Mouse (Mus musculus) cerebellum, adult 2 months (tissue): ENCODE data around the gene Ryr2. TPM values are rescaled to one million over a fixed set of nuclear protein-coding genes. Genes with fewer than 3 reads are reported as not detected.

Source experiments
- DNase-seq, 2 experiments: peaks; one replicate each; pipeline ENCODE4 v3.0.0; 2021
- H3K27ac ChIP-seq: fragments of 200-500 bp; 2 replicates; pipeline ENCODE4 v1.5.1; 2012; ENCODE audit warnings: low read length, control low read depth, inconsistent platforms; ENCODE audit not compliant: insufficient read depth
- H3K27me3 ChIP-seq: fragments of 200-500 bp; 2 replicates; pipeline ENCODE4 v1.6.1; 2012; ENCODE audit warnings: inconsistent platforms, mild to moderate bottlenecking, low read length, moderate library complexity; ENCODE audit not compliant: control insufficient read depth, insufficient read depth
- H3K4me1 ChIP-seq: fragments of 200-500 bp; 2 replicates; pipeline ENCODE4 v1.6.1; 2011; ENCODE audit warnings: low read length; ENCODE audit not compliant: control insufficient read depth, insufficient read depth
- H3K4me3 ChIP-seq: fragments of 200-500 bp; replicated peaks from 2 replicates; pipeline ENCODE3; 2011; ENCODE audit warnings: mild to moderate bottlenecking, low read depth, low read length, control low read depth; ENCODE audit not compliant: insufficient read depth
- CTCF ChIP-seq: fragments of 200-500 bp; IDR thresholded peaks from 2 replicates; pipeline ENCODE4 v1.5.1; 2011; ENCODE audit warnings: low read depth, mild to moderate bottlenecking, control low read depth, low read length, moderate library complexity, borderline replicate concordance; ENCODE audit not compliant: insufficient read depth
- POLR2A ChIP-seq: fragments of 200-500 bp; IDR thresholded peaks from 2 replicates; pipeline ENCODE4 v1.6.1; 2011; ENCODE audit warnings: low read length, control low read depth, borderline replicate concordance; ENCODE audit not compliant: insufficient read depth
- WGBS: fragments of 180-500 bp; shearing (Covaris S2); methylation state at CpG from one replicate; pipeline ENCODE4 v1.1.7; 2018; 5-methylcytosine and 5-hydroxymethylcytosine counted together
- polyA plus RNA-seq: library from polyadenylated mRNA; depleted of rRNA; stranded (reverse); fragments of >200 nt; gene quantifications from 2 replicates; pipeline ENCODE4 v1.2.3, GENCODE M21; 2012

The Ryr2 gene
- polyA plus RNA-seq, 1 experiment: 59.8 TPM

- Histone ChIP-seq H3K27ac (no peak overlapping the region), H3K4me3 (no peak overlapping the region), H3K27me3 (no peaks in the 10 kb centered on the region), H3K4me1 (peaks cover 9% of the 10 kb centered on the region; the same call in 1 of the 2 replicates)
- TF ChIP-seq POLR2A: no peak
- TF ChIP-seq CTCF: no peak
- 77% methylated on average over 3 of the region's 3 CpGs for WGBS
- no peak for DNase-seq
Measured at GRCm38 (mm10) chr13:11884175-11884574, 222.6 kb downstream of the Ryr2 start.

- TF ChIP-seq POLR2A: no peak
- no peak for TF ChIP-seq CTCF
- H3K27me3 ChIP-seq: no peaks in the 10 kb centered on the region
Measured at GRCm38 (mm10) chr13:11882359-11882758, 224.4 kb downstream of the Ryr2 start.

GRCm38 (mm10) chr13:11880503-11881227 is 226.1 kb downstream of the Ryr2 start:
- H3K4me1 ChIP-seq: peaks cover 9% of the 10 kb centered on the region; the same call in 1 of the 2 replicates
- no peak overlapping the region for H3K27ac ChIP-seq
- no peak for DNase-seq
- WGBS: 38% methylated on average over 10 of the region's 10 CpGs
- H3K4me3 ChIP-seq: no peak overlapping the region
- H3K27me3 ChIP-seq: no peaks in the 10 kb centered on the region
- no peak for TF ChIP-seq CTCF
- TF ChIP-seq POLR2A: no peak

More at GRCm38 (mm10) chr13:11882359-11882758, 224.4 kb downstream of the Ryr2 start:
- Histone ChIP-seq H3K4me3 (no peak overlapping the region), H3K4me1 (peaks cover 9% of the 10 kb centered on the region; the same call in 1 of the 2 replicates), H3K27ac (no peak overlapping the region)
- DNase-seq: no peak
- 92% methylated on average over 4 of the region's 4 CpGs for WGBS

DNA sequence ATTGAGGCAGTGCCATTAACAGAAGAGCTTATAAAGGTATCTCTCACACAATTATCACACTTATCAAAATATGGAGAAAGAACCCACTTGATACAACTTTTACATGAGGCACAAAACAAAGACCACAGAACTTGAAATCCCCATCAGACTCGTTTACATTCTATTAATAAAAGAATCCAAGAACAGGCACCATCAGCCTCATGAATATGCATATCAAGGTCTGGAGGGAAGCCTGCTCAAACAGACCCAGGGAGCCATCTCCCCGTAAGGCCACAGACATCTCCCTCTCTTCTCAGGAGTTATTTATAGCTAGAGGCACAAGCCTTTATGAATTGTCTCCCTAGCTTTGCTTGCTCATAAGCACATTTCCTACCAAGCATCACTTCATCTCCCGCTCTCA is 227.7 kb downstream of the Ryr2 start:
- no peak for TF ChIP-seq CTCF
- TF ChIP-seq POLR2A: no peak
- Histone ChIP-seq H3K4me3 (no peak overlapping the region), H3K4me1 (peaks cover 9% of the 10 kb centered on the region; the same call in 1 of the 2 replicates), H3K27ac (no peak overlapping the region), H3K27me3 (no peaks in the 10 kb centered on the region)
- 39% methylated on average over 3 of the region's 3 CpGs for WGBS
- no peak for DNase-seq

DNA sequence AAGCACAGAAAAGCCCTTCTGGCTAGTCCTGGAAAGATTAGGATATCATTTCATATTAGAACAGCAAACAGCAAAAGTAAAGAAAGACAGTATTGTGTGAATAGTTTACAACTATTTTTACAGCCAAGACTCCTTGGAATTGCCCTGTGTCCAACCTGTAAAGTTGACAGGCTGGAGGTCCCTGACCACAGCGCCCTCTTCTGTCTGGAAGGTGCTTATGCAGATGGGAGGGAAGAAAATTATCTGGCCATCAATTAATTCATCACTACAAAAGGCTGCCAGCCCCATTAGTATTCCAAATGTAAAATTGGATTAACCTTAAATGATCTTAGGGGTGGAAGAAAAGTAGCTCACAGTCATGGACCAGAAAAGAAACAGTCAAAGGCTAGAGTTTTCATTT is 231.9 kb downstream of the Ryr2 start:
- Histone ChIP-seq H3K4me1 (peaks cover 3% of the 10 kb centered on the region; the same call in 1 of the 2 replicates), H3K4me3 (no peak overlapping the region), H3K27ac (no peak overlapping the region), H3K27me3 (no peaks in the 10 kb centered on the region)
- 4% methylated on average over 1 of the region's 1 CpGs for WGBS
- TF ChIP-seq POLR2A (no peak), CTCF (peak; percentile 57)
- DNase-seq: no peak

- H3K27me3 ChIP-seq: no peaks in the 10 kb centered on the region
- 78% methylated on average over 1 of the region's 1 CpGs for WGBS
- TF ChIP-seq POLR2A (no peak), CTCF (no peak)
- no peak overlapping the region for H3K4me3 ChIP-seq
- H3K4me1 ChIP-seq: peaks cover 18% of the 10 kb centered on the region
- DNase-seq: no peak
- no peak overlapping the region for H3K27ac ChIP-seq
Measured at GRCm38 (mm10) chr13:11869971-11870370, 236.8 kb downstream of the Ryr2 start.

GRCm38 (mm10) chr13:11869486-11869885 is 237.3 kb downstream of the Ryr2 start:
- H3K27ac ChIP-seq: no peak overlapping the region
- peaks cover 18% of the 10 kb centered on the region for H3K4me1 ChIP-seq
- peak in 1 of 2 experiments; percentile 15 for DNase-seq
- WGBS: 61% methylated on average over 2 of the region's 2 CpGs
- no peaks in the 10 kb centered on the region for H3K27me3 ChIP-seq
- H3K4me3 ChIP-seq: no peak overlapping the region
- TF ChIP-seq CTCF (no peak), POLR2A (no peak)

- no peak overlapping the region for H3K27ac ChIP-seq
- H3K4me3 ChIP-seq: no peak overlapping the region
- peaks cover 21% of the 10 kb centered on the region for H3K4me1 ChIP-seq
- peak in 1 of 2 experiments; percentile 11 for DNase-seq
- no peaks in the 10 kb centered on the region for H3K27me3 ChIP-seq
- TF ChIP-seq CTCF (no peak), POLR2A (no peak)
- WGBS: 21% methylated on average over 2 of the region's 2 CpGs
Measured at GRCm38 (mm10) chr13:11868979-11869378, 237.8 kb downstream of the Ryr2 start.
